Mouse (Mus musculus) heart, embryonic 11.5 days (tissue): Measurements from ENCODE around the gene Emd. TPM values are rescaled to one million over a fixed set of nuclear protein-coding genes. Genes with fewer than 3 reads are reported as not detected.

Experiments
- ATAC-seq: fragments of 200-750 bp; cut with Nextera tagmentation; replicated peaks from 2 replicates; pipeline ENCODE4 v1.8.0; 2017; ENCODE audit warnings: moderate library complexity; ENCODE audit not compliant: insufficient number of reproducible peaks, low FRiP score, low TSS enrichment
- H3K27ac ChIP-seq: fragments of 300-500 bp; sonication (generic); 2 replicates; pipeline ENCODE4 v1.5.1; 2014; ENCODE audit warnings: mild to moderate bottlenecking, low read depth, low read length
- H3K27me3 ChIP-seq: fragments of 300-500 bp; sonication (generic); 2 replicates; pipeline ENCODE4 v1.6.1; 2014; ENCODE audit warnings: mild to moderate bottlenecking, low read length, mixed read lengths; ENCODE audit not compliant: control insufficient read depth, insufficient read depth
- H3K36me3 ChIP-seq: fragments of 300-500 bp; sonication (generic); 2 replicates; pipeline ENCODE4 v1.6.1; 2014; ENCODE audit warnings: mild to moderate bottlenecking, low read length, moderate library complexity, mixed read lengths; ENCODE audit not compliant: control insufficient read depth, insufficient read depth
- H3K4me1 ChIP-seq: fragments of 300-500 bp; sonication (generic); 2 replicates; pipeline ENCODE4 v1.6.1; 2014; ENCODE audit warnings: low read length; ENCODE audit not compliant: control insufficient read depth, insufficient read depth
- H3K4me2 ChIP-seq: fragments of 300-500 bp; sonication (generic); 2 replicates; pipeline ENCODE4 v1.6.1; 2014; ENCODE audit warnings: mild to moderate bottlenecking, moderate library complexity
- H3K4me3 ChIP-seq: fragments of 300-500 bp; sonication (generic); 2 replicates; pipeline ENCODE4 v1.5.1; 2014; ENCODE audit warnings: low read depth, low read length
- H3K9ac ChIP-seq: fragments of 300-500 bp; sonication (generic); 2 replicates; pipeline ENCODE4 v1.6.1; 2014; ENCODE audit warnings: mild to moderate bottlenecking, low read depth, low read length, moderate library complexity
- H3K9me3 ChIP-seq: fragments of 300-500 bp; sonication (generic); replicated peaks from 2 replicates; pipeline ENCODE4 v1.6.1; 2016; ENCODE audit warnings: low read length; ENCODE audit not compliant: control insufficient read depth
- WGBS: fragments of 180-500 bp; shearing (Covaris S2); extraction: QIAGEN DNeasy Blood & Tissue Kit; methylation state at CpG from one replicate; pipeline ENCODE4 v1.1.7; 2014; ENCODE audit not compliant: insufficient replicate concordance; 5-methylcytosine and 5-hydroxymethylcytosine counted together
- microRNA-seq: library from miRNA; unstranded; fragments of <30 nt; microRNA quantifications from one replicate; pipeline ENCODE4, GENCODE M21; 2016; ENCODE audit warnings: borderline number of aligned reads
- polyA plus RNA-seq: library from polyadenylated mRNA; unstranded; fragments of >200 nt; fragmentation: Nextera tagmentation; extraction: Ambion mirVana; gene quantifications from 2 replicates; pipeline ENCODE4 v1.2.1, GENCODE M21; 2014

The Emd gene
- polyA plus RNA-seq, 1 experiment from 2014 or later: 22.3 TPM

GRCm38 (mm10) chrX:74304867-74305700, 50.6 kb downstream of the Emd start, which contains the start of gene Gdi1:
Gene Gdi1, plus strand, starts transcription at chrX:74304998.
- Histone ChIP-seq H3K36me3 (peaks cover 8% of the 10 kb centered on the region), H3K4me2 (peak within 1 kb of the TSS; percentile 72), H3K4me1 (no peaks in the 10 kb centered on the region), H3K9ac (peak within 1 kb of the TSS; percentile 77), H3K27ac (peak within 1 kb of the TSS; percentile 90), H3K27me3 (no peaks in the 10 kb centered on the region), H3K4me3 (peak within 1 kb of the TSS; percentile 62), H3K9me3 (no peaks in the 10 kb centered on the region)
- ATAC-seq: peak; percentile 78
- 12% methylated on average over 39 of the region's 41 CpGs for WGBS

Small RNA genes within 50 kb of the gene (microRNA-seq; reads per million reads assigned to microRNA genes)
- gene Mir7091: 0.81 reads per million, percentile 9 among the genes with 10 or more reads in this experiment

Other genes starting within 250 kb of the Emd start
- 39.3 and 40.7 TPM in 2 replicates for gene Irak1, start 230.8 kb upstream of the Emd start, polyA plus RNA-seq
- not detected in 2 replicates for gene Opn1mw, start 127.2 kb upstream of the Emd start, polyA plus RNA-seq
- gene Mecp2, start 119.3 kb upstream of the Emd start, polyA plus RNA-seq: 9.8 and 11.9 TPM in 2 replicates
- not detected in 2 replicates for gene Tex28, start 86.8 kb upstream of the Emd start, polyA plus RNA-seq
- gene Tktl1, start 77.4 kb upstream of the Emd start, polyA plus RNA-seq: not detected in 2 replicates
- gene Flna, start 4.9 kb upstream of the Emd start, polyA plus RNA-seq: 170 and 219 TPM in 2 replicates
- gene Rpl10, start 16.1 kb downstream of the Emd start, polyA plus RNA-seq: 532 and 534 TPM in 2 replicates
- 49.1 and 58.2 TPM in 2 replicates for gene Taz, start 27.2 kb downstream of the Emd start, polyA plus RNA-seq
- gene Dnase1l1, start 27.6 kb downstream of the Emd start, polyA plus RNA-seq: 10.5 and 11.5 TPM in 2 replicates
- gene Atp6ap1, start 42.4 kb downstream of the Emd start, polyA plus RNA-seq: 90.6 and 131 TPM in 2 replicates
- gene Gdi1, start 50.3 kb downstream of the Emd start, polyA plus RNA-seq: 131 and 162 TPM in 2 replicates
- gene Fam50a, start 58.3 kb downstream of the Emd start, polyA plus RNA-seq: 52.9 and 54.2 TPM in 2 replicates
- gene Plxna3, start 74.4 kb downstream of the Emd start, polyA plus RNA-seq: 5.3 and 6.9 TPM in 2 replicates
- 103 and 105 TPM in 2 replicates for gene Lage3, start 98.9 kb downstream of the Emd start, polyA plus RNA-seq
- 66.5 and 71.0 TPM in 2 replicates for gene Ubl4a, start 118.5 kb downstream of the Emd start, polyA plus RNA-seq
- 10.5 and 14.5 TPM in 2 replicates for gene Slc10a3, start 118.7 kb downstream of the Emd start, polyA plus RNA-seq
- gene Fam3a, start 138.6 kb downstream of the Emd start, polyA plus RNA-seq: 21.8 and 23.8 TPM in 2 replicates
- 19.4 and 23.2 TPM in 2 replicates for gene Ikbkg, start 138.6 kb downstream of the Emd start, polyA plus RNA-seq
- 25.7 and 26.6 TPM in 2 replicates for gene G6pdx, start 174.5 kb downstream of the Emd start, polyA plus RNA-seq
- gene Gm6880, start 226.7 kb downstream of the Emd start, polyA plus RNA-seq: not detected in 2 replicates